Mouse (Mus musculus): ENCODE measurements around the gene Sik3.

Sik3 gene

GRCm38 (mm10) chr9:46216744-46217470 lies 204.3 kb downstream of the Sik3 start:
- intact Hi-C loops (cut with DNase I), result no loop called here

GRCm38 (mm10) chr9:46218176-46218575 lies 205.6 kb downstream of the Sik3 start:
- intact Hi-C loops (cut with DNase I), result no loop called here

GRCm38 (mm10) chr9:46223090-46223489 lies 210.5 kb downstream of the Sik3 start:
- intact Hi-C loops (cut with DNase I), result no loop called here

- intact Hi-C loops (cut with DNase I), result no loop called here
These were observed 211.5 kb downstream of the Sik3 start for GRCm38 (mm10) chr9:46224101-46224500.

- intact Hi-C loops (cut with DNase I), result no loop called here
These were observed 212.5 kb downstream of the Sik3 start for GRCm38 (mm10) chr9:46224945-46225660.

GRCm38 (mm10) chr9:46227064-46227614 lies 214.5 kb downstream of the Sik3 start:
- intact Hi-C loops (cut with DNase I), result no loop called here

GRCm38 (mm10) chr9:46228491-46228890 lies 215.9 kb downstream of the Sik3 start, which contains the start of gene Apoa1:
TSS of gene Apoa1 (plus strand) at chr9:46228580.
- intact Hi-C loops (cut with DNase I), result no loop called here

- intact Hi-C loops (cut with DNase I), result no loop called here
These were observed 217.2 kb downstream of the Sik3 start for GRCm38 (mm10) chr9:46229573-46230449.

- intact Hi-C loops (cut with DNase I), result no loop called here
These were observed 217.9 kb downstream of the Sik3 start for GRCm38 (mm10) chr9:46230450-46230975.

GRCm38 (mm10) chr9:46235196-46235595 lies 222.6 kb downstream of the Sik3 start:
- intact Hi-C loops (cut with DNase I), result no loop called here

GRCm38 (mm10) chr9:46235596-46235648 lies 222.8 kb downstream of the Sik3 start, which contains the start of gene Apoc3:
TSS of gene Apoc3 (minus strand) at chr9:46235636.
- intact Hi-C loops (cut with DNase I), result no loop called here

- intact Hi-C loops (cut with DNase I), result no loop called here
These were observed 223.0 kb downstream of the Sik3 start for GRCm38 (mm10) chr9:46235649-46236048.

- intact Hi-C loops (cut with DNase I), result no loop called here
These were observed 226.2 kb downstream of the Sik3 start for GRCm38 (mm10) chr9:46238850-46239249.

GRCm38 (mm10) chr9:46240526-46241153 lies 228.0 kb downstream of the Sik3 start, which contains the start of gene Apoa4:
TSS of gene Apoa4 (plus strand) at chr9:46240696.
- intact Hi-C loops (cut with DNase I), result loop anchor here (10.0 kb wide), 1 partner anchor 46 kb away; no protein-coding TSS in a partner anchor

GRCm38 (mm10) chr9:46241818-46242217 lies 229.2 kb downstream of the Sik3 start:
- intact Hi-C loops (cut with DNase I), result loop anchor here (10.0 kb wide), 1 partner anchor 47 kb away; no protein-coding TSS in a partner anchor

GRCm38 (mm10) chr9:46243122-46243521 lies 230.5 kb downstream of the Sik3 start:
- intact Hi-C loops (cut with DNase I), result loop anchor here (10.0 kb wide), 1 partner anchor 48 kb away; no protein-coding TSS in a partner anchor

GRCm38 (mm10) chr9:46243584-46243983 lies 231.0 kb downstream of the Sik3 start:
- intact Hi-C loops (cut with DNase I), result loop anchor here (10.0 kb wide), 1 partner anchor 49 kb away; no protein-coding TSS in a partner anchor

- intact Hi-C loops (cut with DNase I), result loop anchor here (5.0 to 10.0 kb wide), 2 partner anchors 52 to 245 kb away; no protein-coding TSS in a partner anchor
These were observed 234.2 kb downstream of the Sik3 start for GRCm38 (mm10) chr9:46246752-46247324.

- intact Hi-C loops (cut with DNase I), result no loop called here
These were observed 243.6 kb downstream of the Sik3 start for GRCm38 (mm10) chr9:46256177-46256576.

GRCm38 (mm10) chr9:46256658-46257385 lies 244.2 kb downstream of the Sik3 start:
- intact Hi-C loops (cut with DNase I), result no loop called here

Data from adrenal gland (tissue).